Mouse (Mus musculus) ES-E14 (cell line): Measurements from ENCODE around the gene Agap1. TPM values are rescaled to one million over a fixed set of nuclear protein-coding genes. Genes with fewer than 3 reads are reported as not detected.
A peak's percentile ranks its signal among the peaks of the same experiment; 100 is the strongest.

ENCODE experiments used
- DNase-seq: peaks from one replicate; pipeline ENCODE4 v3.0.0-alpha.2; 2013; ENCODE audit warnings: low read depth, low spot score
- H3K27ac ChIP-seq: 2 replicates; pipeline ENCODE4 v1.5.1; 2012; ENCODE audit warnings: low read depth, mild to moderate bottlenecking, low read length, moderate library complexity, mixed read lengths; ENCODE audit not compliant: poor library complexity, insufficient read depth, severe bottlenecking
- H3K36me3 ChIP-seq: 2 replicates; pipeline ENCODE4 v1.6.1; 2012; ENCODE audit warnings: mild to moderate bottlenecking, low read length, moderate library complexity, mixed read lengths; ENCODE audit not compliant: control insufficient read depth, poor library complexity, insufficient read depth, severe bottlenecking
- H3K4me1 ChIP-seq, 2 experiments: fragments of 150-350 bp in 1 of 2; sonication (generic) in 1 of 2; 2 replicates each; pipeline ENCODE4 v1.6.1; 2012; ENCODE audit warnings: low read length in 2 of 2, mild to moderate bottlenecking in 1 of 2, mixed read lengths in 1 of 2; ENCODE audit not compliant: control insufficient read depth in 2 of 2, insufficient read depth in 2 of 2, poor library complexity in 1 of 2
- H3K4me3 ChIP-seq, 2 experiments: fragments of 150-350 bp in 1 of 2; sonication (generic) in 1 of 2; 2 replicates each; pipeline ENCODE4 v1.5.1; 2012; ENCODE audit warnings: low read length in 2 of 2, low read depth in 1 of 2, mild to moderate bottlenecking in 1 of 2, mixed read lengths in 1 of 2; ENCODE audit not compliant: insufficient read depth in 1 of 2, poor library complexity in 1 of 2, severe bottlenecking in 1 of 2
- H3K9ac ChIP-seq: 2 replicates; pipeline ENCODE4 v1.6.1; 2012; ENCODE audit warnings: low read depth, mild to moderate bottlenecking, low read length, mixed read lengths; ENCODE audit not compliant: poor library complexity, insufficient read depth, severe bottlenecking
- H3K9me3 ChIP-seq: fragments of 150-350 bp; sonication (generic); 2 replicates; pipeline ENCODE4 v1.6.1; 2012; ENCODE audit warnings: low read depth, mild to moderate bottlenecking, low read length; ENCODE audit not compliant: control insufficient read depth, insufficient read depth
- CHD2 ChIP-seq: IDR thresholded peaks from 2 replicates; pipeline ENCODE4 v1.6.1; 2014; ENCODE audit warnings: mild to moderate bottlenecking, low read depth, low read length, inconsistent platforms
- HCFC1 ChIP-seq: IDR thresholded peaks from 2 replicates; pipeline ENCODE4 v1.6.1; 2012; ENCODE audit warnings: low read length, inconsistent platforms, borderline replicate concordance; ENCODE audit not compliant: insufficient read depth
- MAFK ChIP-seq: IDR thresholded peaks from 2 replicates; pipeline ENCODE4 v1.6.1; 2014; ENCODE audit warnings: mild to moderate bottlenecking, low read depth, low read length, inconsistent platforms; ENCODE audit not compliant: insufficient read depth
- ZC3H11A ChIP-seq: IDR thresholded peaks from 2 replicates; pipeline ENCODE4 v1.6.1; 2012; ENCODE audit warnings: low read depth, mild to moderate bottlenecking, inconsistent platforms, low read length, borderline replicate concordance
- ZNF384 ChIP-seq: IDR thresholded peaks from 2 replicates; pipeline ENCODE4 v1.6.1; 2012; ENCODE audit warnings: low read depth, low read length, inconsistent platforms
- in situ Hi-C, 2 experiments: fragments of 600-800 bp; cut with MboI; formaldehyde crosslinking; loops; one replicate each; pipeline ENCODE4 v1.15.1; 2025; ENCODE audit warnings: low sequenced_read_pairs in 2 of 2, inconsistent platforms in 1 of 2; ENCODE audit not compliant: unreplicated experiment in 2 of 2
- total RNA-seq: library from RNA; depleted of rRNA; stranded (reverse); fragments of 300-350 nt; gene quantifications from 2 replicates; pipeline ENCODE4 v1.2.3, GENCODE M21; 2012

The Agap1 gene
- total RNA-seq, 1 experiment, result 19.8 TPM

DNA sequence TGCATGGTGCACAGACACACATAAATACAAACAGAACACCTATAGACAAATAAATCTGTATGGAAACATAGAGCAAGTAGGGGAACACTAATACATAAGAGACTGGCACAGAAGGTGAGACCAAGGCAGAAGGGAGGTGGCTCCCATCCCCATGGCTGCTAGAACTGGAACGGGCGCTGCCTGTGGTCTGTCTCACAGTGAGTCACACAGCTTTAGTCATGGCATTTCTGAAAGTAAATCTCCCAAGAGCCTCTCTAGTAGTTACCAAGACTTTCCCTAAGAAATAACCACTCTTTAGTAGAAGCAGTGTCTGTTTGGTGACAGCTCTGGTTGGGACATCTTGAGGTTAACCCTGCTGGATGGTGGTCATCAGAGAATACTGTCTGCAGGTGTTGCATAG lies 326.1 kb downstream of the Agap1 start:
- Histone ChIP-seq H3K9ac (no peak overlapping the region), H3K27ac (no peak overlapping the region), H3K36me3 (no peaks in the 10 kb centered on the region; the same call in 1 of the 2 replicates), H3K9me3 (no peaks in the 10 kb centered on the region), H3K4me3 (no peak overlapping the region), H3K4me1 (no peaks in the 10 kb centered on the region)
- TF ChIP-seq CHD2, result no peak
- DNase-seq, result no peak
- in situ Hi-C loops, result no loop called here

DNA sequence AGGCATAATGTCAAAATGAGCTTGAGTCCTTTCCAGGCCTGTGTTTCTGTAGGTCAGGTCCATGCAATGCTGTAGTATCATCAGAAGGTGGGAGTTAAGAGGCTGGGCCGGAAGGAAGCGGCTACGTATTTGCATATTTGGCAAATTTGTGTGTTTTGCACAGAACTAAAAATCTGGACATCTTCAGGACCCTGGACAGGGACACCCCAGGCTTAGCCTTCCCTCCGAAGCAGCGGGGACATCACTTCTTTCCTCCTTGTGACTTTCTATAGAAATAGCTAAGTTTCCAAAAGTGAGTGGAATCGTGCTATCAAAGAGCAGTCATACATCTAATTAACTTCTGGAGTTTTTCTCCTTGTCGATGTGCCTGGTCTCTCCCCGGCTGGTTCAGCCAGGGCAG lies 327.3 kb downstream of the Agap1 start:
- TF ChIP-seq CHD2, result no peak
- TF ChIP-seq ZNF384, result no peak
- H3K27ac ChIP-seq, result no peak overlapping the region
- H3K9ac ChIP-seq, result no peak overlapping the region
- H3K36me3 ChIP-seq, result peaks cover 2% of the 10 kb centered on the region; the same call in 1 of the 2 replicates
- H3K4me3 ChIP-seq, result no peak overlapping the region
- no peaks in the 10 kb centered on the region for H3K4me1 ChIP-seq
- no peaks in the 10 kb centered on the region for H3K9me3 ChIP-seq
- peak; percentile 22 for DNase-seq
- in situ Hi-C loops, result no loop called here

DNA sequence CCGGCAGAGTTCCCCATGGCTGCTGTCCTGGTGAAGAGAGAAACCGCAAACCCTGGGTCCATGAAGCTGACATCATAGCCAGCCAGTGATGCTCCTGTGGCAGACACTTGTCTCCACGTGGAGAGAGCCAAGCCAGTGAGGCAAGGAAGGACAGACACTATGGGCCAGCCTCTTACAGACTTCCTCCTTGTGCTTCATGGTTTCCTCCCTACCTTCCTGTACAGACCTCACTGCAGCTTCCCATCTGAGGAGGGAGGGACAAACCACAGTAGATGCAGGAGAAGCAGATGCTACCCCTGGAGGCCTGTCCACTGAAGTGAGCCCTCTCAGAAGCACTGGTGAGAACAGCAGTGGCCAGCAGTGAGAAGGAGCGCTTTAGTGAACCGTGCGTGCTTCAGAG lies 332.2 kb downstream of the Agap1 start:
- 0 out of 2 replicates have a peak, but pooled peaks cover 3% of the 10 kb centered on the region for H3K36me3 ChIP-seq
- no peak overlapping the region for H3K27ac ChIP-seq
- H3K4me3 ChIP-seq, result no peak overlapping the region
- no peak for DNase-seq
- in situ Hi-C loops, result no loop called here
- H3K4me1 ChIP-seq, result no peaks in the 10 kb centered on the region
- no peak overlapping the region for H3K9ac ChIP-seq
- no peak for TF ChIP-seq ZC3H11A
- TF ChIP-seq HCFC1, result no peak
- no peak for TF ChIP-seq ZNF384
- no peak for TF ChIP-seq CHD2
- no peak for TF ChIP-seq MAFK
- no peaks in the 10 kb centered on the region for H3K9me3 ChIP-seq

DNA sequence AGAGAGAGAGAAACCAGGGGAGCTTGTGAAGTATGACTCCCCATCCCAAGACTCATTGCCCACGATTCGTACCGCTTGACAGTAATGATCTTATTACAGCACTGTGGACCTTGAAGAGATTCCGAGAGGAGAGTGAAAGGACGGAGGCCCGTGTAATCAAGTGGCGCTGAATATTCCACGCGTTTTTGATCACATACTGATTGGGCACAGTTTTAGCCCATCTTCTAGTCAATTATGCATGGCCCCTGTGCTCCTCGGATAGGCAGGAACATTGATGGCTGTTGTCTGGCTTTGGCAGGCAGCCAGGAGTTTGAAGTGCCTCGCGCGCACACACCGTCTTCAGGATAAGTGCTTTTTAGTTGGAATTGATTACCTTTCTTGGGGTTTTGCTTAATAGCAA lies 344.1 kb downstream of the Agap1 start:
- H3K9me3 ChIP-seq, result no peaks in the 10 kb centered on the region
- no peak overlapping the region for H3K9ac ChIP-seq
- H3K4me1 ChIP-seq, result peaks cover 0 to 3% of the 10 kb centered on the region in 2 experiments; a peak in 1 of 4 replicates
- in situ Hi-C loops, result no loop called here
- no peak for DNase-seq
- H3K4me3 ChIP-seq, result no peak overlapping the region
- H3K36me3 ChIP-seq, result peaks cover 2% of the 10 kb centered on the region; the same call in 1 of the 2 replicates
- H3K27ac ChIP-seq, result no peak overlapping the region
- TF ChIP-seq CHD2, result no peak
- no peak for TF ChIP-seq MAFK

DNA sequence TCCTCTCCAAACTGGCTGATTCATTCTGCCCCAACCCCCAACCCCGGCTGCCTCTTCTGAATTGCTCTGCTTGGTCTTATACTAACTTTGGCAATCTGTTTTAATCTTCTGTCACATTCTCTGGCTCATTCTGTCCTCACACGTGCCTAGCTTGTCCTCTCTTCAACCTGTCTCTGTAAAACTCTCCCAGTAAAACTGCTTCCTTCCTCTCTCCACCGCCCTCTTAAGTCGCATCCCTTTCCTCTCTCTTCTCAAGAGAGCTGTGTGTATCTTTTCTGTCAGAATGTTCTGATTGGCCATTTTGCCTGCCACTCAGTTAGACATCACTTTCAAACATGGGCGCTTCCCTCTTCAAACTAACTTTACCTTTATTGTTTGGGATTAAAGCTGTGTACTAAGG lies 346.9 kb downstream of the Agap1 start:
- Histone ChIP-seq H3K27ac (no peak overlapping the region), H3K4me3 (no peak overlapping the region), H3K36me3 (peaks cover under 1% of the 10 kb centered on the region; the same call in 1 of the 2 replicates), H3K4me1 (peaks cover 0 to 3% of the 10 kb centered on the region in 2 experiments; a peak in 1 of 4 replicates), H3K9me3 (no peaks in the 10 kb centered on the region), H3K9ac (no peak overlapping the region)
- TF ChIP-seq CHD2 (no peak), ZC3H11A (no peak), HCFC1 (no peak), MAFK (no peak), ZNF384 (no peak)
- in situ Hi-C loops, result no loop called here
- no peak for DNase-seq
